Mouse (Mus musculus): Measurements from ENCODE around the gene Clec3b. TPM values are rescaled to one million over a fixed set of nuclear protein-coding genes. Genes with fewer than 3 reads are reported as not detected.
A peak's percentile ranks its signal among the peaks of the same experiment; 100 is the strongest.

Clec3b gene
- polyA plus RNA-seq, 1 experiment from 2014 or later = 0.20 TPM

DNA sequence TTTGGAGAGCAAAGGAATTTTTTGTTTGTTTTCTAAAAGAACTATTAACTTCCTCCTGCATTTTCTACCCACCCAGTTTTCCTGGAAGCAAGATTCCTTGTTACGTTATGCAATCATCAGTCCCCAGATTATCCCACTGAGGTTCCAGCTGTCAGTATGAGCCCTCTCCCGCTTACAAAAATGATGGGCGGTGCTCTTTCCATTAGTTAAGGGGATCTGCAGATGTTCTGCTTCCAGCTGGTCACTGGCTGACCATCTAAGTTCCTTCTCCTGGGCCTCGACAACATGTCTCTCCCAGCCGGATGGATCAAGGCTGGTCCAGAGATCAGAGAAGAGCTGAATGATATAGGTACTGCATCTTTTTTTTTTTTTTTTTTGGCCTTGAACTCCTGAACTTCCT lies 2.3 kb upstream of the Clec3b start:
- Histone ChIP-seq H3K9me3 (replicated peaks; ENCODE audit: control insufficient read depth, low read length) (no peaks in the 10 kb centered on the region), H3K4me2 (ENCODE audit: low read depth, low read length) (no peak overlapping the region), H3K27ac (ENCODE audit: low read length) (no peak overlapping the region), H3K9ac (ENCODE audit: low read depth, low read length) (no peak overlapping the region), H3K27me3 (ENCODE audit: control insufficient read depth, insufficient read depth, low read depth, low read length) (no peaks in the 10 kb centered on the region), H3K4me1 (ENCODE audit: control insufficient read depth, low read depth, low read length) (no peaks in the 10 kb centered on the region), H3K4me3 (ENCODE audit: low read depth, low read length) (no peak overlapping the region), H3K36me3 (ENCODE audit: control insufficient read depth, insufficient read depth) (no peaks in the 10 kb centered on the region)
- no peak for ATAC-seq (ENCODE audit: low read depth)
- WGBS (ENCODE audit: insufficient replicate concordance) = 71% methylated on average over 5 of the region's 5 CpGs

DNA sequence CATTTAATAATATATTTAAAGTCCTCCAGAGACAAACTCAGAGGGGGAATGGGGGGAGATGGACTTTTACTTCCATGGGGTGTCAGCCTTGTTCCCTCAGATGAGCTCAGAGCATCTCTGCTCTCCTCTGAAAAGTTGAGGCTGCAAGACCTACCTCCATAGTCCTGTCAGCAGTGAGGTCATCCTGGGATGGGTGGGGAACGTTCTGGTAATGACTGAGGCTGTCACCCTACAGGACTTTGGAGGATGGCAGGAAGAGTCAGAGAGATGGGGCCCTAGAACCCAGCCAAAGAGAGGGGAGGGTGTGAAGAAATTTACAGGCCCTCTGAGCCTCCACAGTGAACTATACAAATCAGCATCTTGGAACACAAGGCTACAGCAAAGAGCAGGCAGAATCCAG lies 815 bp downstream of the Clec3b start:
- ATAC-seq (ENCODE audit: low read depth) = no peak
- H3K4me2 ChIP-seq (ENCODE audit: low read depth, low read length) = no peak overlapping the region
- no peak overlapping the region for H3K4me3 ChIP-seq (ENCODE audit: low read depth, low read length)
- H3K9me3 ChIP-seq (replicated peaks; ENCODE audit: control insufficient read depth, low read length) = no peaks in the 10 kb centered on the region
- no peaks in the 10 kb centered on the region for H3K27me3 ChIP-seq (ENCODE audit: control insufficient read depth, insufficient read depth, low read depth, low read length)
- H3K9ac ChIP-seq (ENCODE audit: low read depth, low read length) = no peak overlapping the region
- WGBS (ENCODE audit: insufficient replicate concordance) = 17% methylated on average over 1 of the region's 1 CpGs
- H3K36me3 ChIP-seq (ENCODE audit: control insufficient read depth, insufficient read depth) = no peaks in the 10 kb centered on the region
- no peaks in the 10 kb centered on the region for H3K4me1 ChIP-seq (ENCODE audit: control insufficient read depth, low read depth, low read length)
- no peak overlapping the region for H3K27ac ChIP-seq (ENCODE audit: low read length)

DNA sequence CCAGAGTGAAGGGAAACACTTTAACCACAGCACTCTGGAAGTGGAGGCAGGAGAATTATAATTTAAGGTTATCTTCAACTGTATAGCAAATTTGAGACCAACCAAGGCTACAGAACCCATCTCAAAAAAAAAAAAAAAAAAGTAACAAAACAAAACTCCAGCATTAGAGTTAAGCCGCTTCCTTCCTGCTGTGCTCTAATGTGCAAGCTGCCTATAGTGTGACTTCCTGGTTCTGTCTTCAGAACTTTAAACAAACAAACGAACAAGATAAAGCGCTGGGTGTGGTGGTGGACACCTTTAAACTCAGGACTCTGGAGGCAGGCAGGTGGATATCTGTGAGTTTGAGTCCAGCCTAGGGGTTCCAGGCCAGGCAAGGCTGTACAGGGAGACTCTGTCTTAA lies 1.3 kb downstream of the Clec3b start:
- H3K9ac ChIP-seq (ENCODE audit: low read depth, low read length) = no peak overlapping the region
- no peak for ATAC-seq (ENCODE audit: low read depth)
- no peak overlapping the region for H3K27ac ChIP-seq (ENCODE audit: low read length)
- no peaks in the 10 kb centered on the region for H3K27me3 ChIP-seq (ENCODE audit: control insufficient read depth, insufficient read depth, low read depth, low read length)
- H3K36me3 ChIP-seq (ENCODE audit: control insufficient read depth, insufficient read depth) = no peaks in the 10 kb centered on the region
- H3K4me1 ChIP-seq (ENCODE audit: control insufficient read depth, low read depth, low read length) = no peaks in the 10 kb centered on the region
- H3K4me3 ChIP-seq (ENCODE audit: low read depth, low read length) = no peak overlapping the region
- no peak overlapping the region for H3K4me2 ChIP-seq (ENCODE audit: low read depth, low read length)
- 20% methylated on average over 3 of the region's 3 CpGs for WGBS (ENCODE audit: insufficient replicate concordance)
- H3K9me3 ChIP-seq (replicated peaks; ENCODE audit: control insufficient read depth, low read length) = no peaks in the 10 kb centered on the region

- Histone ChIP-seq H3K9ac (ENCODE audit: low read depth, low read length) (no peak overlapping the region), H3K4me2 (ENCODE audit: low read depth, low read length) (no peak overlapping the region), H3K36me3 (ENCODE audit: control insufficient read depth, insufficient read depth) (no peaks in the 10 kb centered on the region), H3K27ac (ENCODE audit: low read length) (no peak overlapping the region), H3K4me1 (ENCODE audit: control insufficient read depth, low read depth, low read length) (no peaks in the 10 kb centered on the region), H3K4me3 (ENCODE audit: low read depth, low read length) (no peak overlapping the region), H3K9me3 (replicated peaks; ENCODE audit: control insufficient read depth, low read length) (no peaks in the 10 kb centered on the region), H3K27me3 (ENCODE audit: control insufficient read depth, insufficient read depth, low read depth, low read length) (no peaks in the 10 kb centered on the region)
- no peak for ATAC-seq (ENCODE audit: low read depth)
- WGBS (ENCODE audit: insufficient replicate concordance) = 68% methylated on average over 2 of the region's 2 CpGs
Observed at GRCm38 (mm10) chr9:123153121-123153520, 2.4 kb downstream of the Clec3b start.

DNA sequence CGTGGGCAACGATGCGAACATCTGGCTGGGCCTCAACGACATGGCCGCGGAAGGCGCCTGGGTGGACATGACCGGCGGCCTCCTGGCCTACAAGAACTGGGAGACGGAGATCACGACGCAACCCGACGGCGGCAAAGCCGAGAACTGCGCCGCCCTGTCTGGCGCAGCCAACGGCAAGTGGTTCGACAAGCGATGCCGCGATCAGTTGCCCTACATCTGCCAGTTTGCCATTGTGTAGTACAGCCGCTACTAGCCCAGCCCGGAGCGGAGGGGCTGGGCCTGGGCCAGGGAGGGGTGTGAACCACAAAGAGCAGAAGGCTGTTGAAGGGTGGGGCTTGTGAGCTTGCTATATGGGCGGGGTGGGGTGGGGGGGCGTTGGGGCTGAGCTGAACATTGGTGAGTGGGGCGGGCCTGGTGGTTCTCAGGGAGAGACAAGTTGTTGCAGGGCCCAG lies 6.2 kb downstream of the Clec3b start:
- Histone ChIP-seq H3K4me1 (ENCODE audit: control insufficient read depth, low read depth, low read length) (no peaks in the 10 kb centered on the region), H3K4me2 (ENCODE audit: low read depth, low read length) (0 out of 2 replicates have a peak overlapping the region, but pooled peaks have one; percentile 27), H3K27me3 (ENCODE audit: control insufficient read depth, insufficient read depth, low read depth, low read length) (no peaks in the 10 kb centered on the region), H3K27ac (ENCODE audit: low read length) (no peak overlapping the region), H3K4me3 (ENCODE audit: low read depth, low read length) (no peak overlapping the region), H3K9ac (ENCODE audit: low read depth, low read length) (no peak overlapping the region), H3K36me3 (ENCODE audit: control insufficient read depth, insufficient read depth) (no peaks in the 10 kb centered on the region), H3K9me3 (replicated peaks; ENCODE audit: control insufficient read depth, low read length) (no peaks in the 10 kb centered on the region)
- ATAC-seq (ENCODE audit: low read depth) = peak; percentile 44; the same call in 1 of the 2 replicates
- WGBS (ENCODE audit: insufficient replicate concordance) = 41% methylated on average over 30 of the region's 30 CpGs

GRCm38 (mm10) chr9:123157699-123158098 lies 7.0 kb downstream of the Clec3b start:
- no peaks in the 10 kb centered on the region for H3K9me3 ChIP-seq (replicated peaks; ENCODE audit: control insufficient read depth, low read length)
- H3K9ac ChIP-seq (ENCODE audit: low read depth, low read length) = no peak overlapping the region
- ATAC-seq (ENCODE audit: low read depth) = no peak
- no peak overlapping the region for H3K27ac ChIP-seq (ENCODE audit: low read length)
- H3K4me1 ChIP-seq (ENCODE audit: control insufficient read depth, low read depth, low read length) = no peaks in the 10 kb centered on the region
- no peak overlapping the region for H3K4me3 ChIP-seq (ENCODE audit: low read depth, low read length)
- H3K4me2 ChIP-seq (ENCODE audit: low read depth, low read length) = no peak overlapping the region
- H3K27me3 ChIP-seq (ENCODE audit: control insufficient read depth, insufficient read depth, low read depth, low read length) = no peaks in the 10 kb centered on the region
- H3K36me3 ChIP-seq (ENCODE audit: control insufficient read depth, insufficient read depth) = no peaks in the 10 kb centered on the region

GRCm38 (mm10) chr9:123158125-123158836 lies 7.5 kb downstream of the Clec3b start:
- H3K9me3 ChIP-seq (replicated peaks; ENCODE audit: control insufficient read depth, low read length) = no peaks in the 10 kb centered on the region
- no peak overlapping the region for H3K27ac ChIP-seq (ENCODE audit: low read length)
- ATAC-seq (ENCODE audit: low read depth) = no peak
- no peaks in the 10 kb centered on the region for H3K4me1 ChIP-seq (ENCODE audit: control insufficient read depth, low read depth, low read length)
- WGBS (ENCODE audit: insufficient replicate concordance) = 45% methylated on average over 8 of the region's 8 CpGs
- H3K4me2 ChIP-seq (ENCODE audit: low read depth, low read length) = no peak overlapping the region
- H3K27me3 ChIP-seq (ENCODE audit: control insufficient read depth, insufficient read depth, low read depth, low read length) = no peaks in the 10 kb centered on the region
- no peak overlapping the region for H3K4me3 ChIP-seq (ENCODE audit: low read depth, low read length)
- no peaks in the 10 kb centered on the region for H3K36me3 ChIP-seq (ENCODE audit: control insufficient read depth, insufficient read depth)
- H3K9ac ChIP-seq (ENCODE audit: low read depth, low read length) = no peak overlapping the region

- Histone ChIP-seq H3K4me1 (ENCODE audit: control insufficient read depth, low read depth, low read length) (no peaks in the 10 kb centered on the region), H3K27me3 (ENCODE audit: control insufficient read depth, insufficient read depth, low read depth, low read length) (no peaks in the 10 kb centered on the region), H3K9me3 (replicated peaks; ENCODE audit: control insufficient read depth, low read length) (no peaks in the 10 kb centered on the region), H3K4me2 (ENCODE audit: low read depth, low read length) (no peak overlapping the region), H3K27ac (ENCODE audit: low read length) (no peak overlapping the region), H3K36me3 (ENCODE audit: control insufficient read depth, insufficient read depth) (no peaks in the 10 kb centered on the region), H3K9ac (ENCODE audit: low read depth, low read length) (no peak overlapping the region), H3K4me3 (ENCODE audit: low read depth, low read length) (no peak overlapping the region)
- ATAC-seq (ENCODE audit: low read depth) = 0 out of 2 replicates have a peak, but pooled peaks have one; percentile 17
- WGBS (ENCODE audit: insufficient replicate concordance) = 41% methylated on average over 7 of the region's 7 CpGs
Observed at GRCm38 (mm10) chr9:123159330-123159729, 8.6 kb downstream of the Clec3b start.

DNA sequence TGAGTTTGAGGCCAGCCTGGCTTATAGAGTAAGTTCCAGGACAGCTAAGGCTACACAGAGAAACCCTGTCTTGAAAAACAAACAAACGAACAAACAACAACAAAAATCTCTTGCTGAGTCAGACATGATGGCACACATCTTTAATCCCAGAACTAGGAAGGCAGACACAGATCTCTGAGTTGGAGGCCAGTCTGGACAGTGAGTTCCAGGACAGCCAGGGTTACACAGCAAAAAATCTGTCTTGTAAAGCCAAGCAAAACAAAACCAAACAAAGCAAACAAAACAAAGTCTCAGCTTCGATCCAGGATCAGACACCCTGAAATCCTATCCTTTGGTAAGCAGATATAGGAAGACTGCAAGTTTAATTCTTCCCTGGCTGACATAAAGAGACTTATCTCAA lies 11.0 kb downstream of the Clec3b start:
- H3K9me3 ChIP-seq (replicated peaks; ENCODE audit: control insufficient read depth, low read length) = no peaks in the 10 kb centered on the region
- H3K36me3 ChIP-seq (ENCODE audit: control insufficient read depth, insufficient read depth) = no peaks in the 10 kb centered on the region
- H3K27me3 ChIP-seq (ENCODE audit: control insufficient read depth, insufficient read depth, low read depth, low read length) = no peaks in the 10 kb centered on the region
- H3K9ac ChIP-seq (ENCODE audit: low read depth, low read length) = no peak overlapping the region
- no peak overlapping the region for H3K4me3 ChIP-seq (ENCODE audit: low read depth, low read length)
- no peak for ATAC-seq (ENCODE audit: low read depth)
- no peak overlapping the region for H3K4me2 ChIP-seq (ENCODE audit: low read depth, low read length)
- H3K27ac ChIP-seq (ENCODE audit: low read length) = no peak overlapping the region
- 49% methylated on average over 2 of the region's 2 CpGs for WGBS (ENCODE audit: insufficient replicate concordance)
- H3K4me1 ChIP-seq (ENCODE audit: control insufficient read depth, low read depth, low read length) = no peaks in the 10 kb centered on the region
